Mouse (Mus musculus): ENCODE measurements around the gene Rhot1. TPM values are rescaled to one million over a fixed set of nuclear protein-coding genes. Genes with fewer than 3 reads are reported as not detected.

Rhot1 gene
- polyA plus RNA-seq, 1 experiment from 2014 or later, result 78.6 TPM

DNA sequence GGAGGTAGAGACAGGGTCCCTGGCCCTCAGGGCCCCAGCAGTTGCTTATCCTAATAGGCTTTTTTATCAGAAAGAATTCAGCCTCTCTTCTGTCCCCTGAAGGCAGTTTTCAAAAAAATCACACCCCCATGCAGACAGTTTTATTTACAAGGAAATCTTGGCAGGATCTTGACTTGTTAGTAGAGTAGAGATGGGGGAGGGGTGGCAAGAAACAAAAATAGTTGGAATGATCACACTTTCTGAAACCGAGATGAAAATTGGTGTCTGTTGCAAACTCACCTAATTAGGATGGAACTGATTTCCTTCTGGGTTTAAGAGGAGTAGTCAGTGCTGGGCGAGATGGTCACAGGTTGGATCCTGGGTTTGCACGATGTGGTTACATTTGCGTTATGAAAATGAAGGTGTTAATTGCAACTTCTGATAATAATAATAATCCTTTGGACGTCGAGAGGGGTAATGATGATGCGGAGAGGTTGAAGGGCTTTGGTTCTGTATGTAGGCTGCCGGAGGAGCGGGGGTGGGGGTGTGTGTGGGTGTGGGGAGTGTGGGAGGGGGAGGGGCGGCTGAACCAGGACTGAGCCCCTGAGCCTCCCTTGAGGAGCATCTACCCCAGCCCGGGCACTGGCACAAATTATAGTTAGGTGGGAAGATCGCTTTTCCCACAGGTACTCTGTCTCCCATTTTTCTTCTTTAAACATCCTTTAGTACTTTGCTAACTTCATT is 90.9 kb downstream of the Rhot1 start:
- 2% methylated on average over 12 of the region's 12 CpGs for WGBS
- H3K4me1 ChIP-seq, result peaks cover 62% of the 10 kb centered on the region
- no peak overlapping the region for H3K9ac ChIP-seq (replicated peaks)
- peak overlapping the region; percentile 84 for H3K27ac ChIP-seq (replicated peaks)
- no peaks in the 10 kb centered on the region for H3K9me3 ChIP-seq
- H3K27me3 ChIP-seq, result no peaks in the 10 kb centered on the region
- no peaks in the 10 kb centered on the region for H3K36me3 ChIP-seq
- peak overlapping the region; percentile 98 for H3K4me2 ChIP-seq (replicated peaks)
- no peak for ATAC-seq (replicated peaks)
- peak overlapping the region; percentile 73 for H3K4me3 ChIP-seq

DNA sequence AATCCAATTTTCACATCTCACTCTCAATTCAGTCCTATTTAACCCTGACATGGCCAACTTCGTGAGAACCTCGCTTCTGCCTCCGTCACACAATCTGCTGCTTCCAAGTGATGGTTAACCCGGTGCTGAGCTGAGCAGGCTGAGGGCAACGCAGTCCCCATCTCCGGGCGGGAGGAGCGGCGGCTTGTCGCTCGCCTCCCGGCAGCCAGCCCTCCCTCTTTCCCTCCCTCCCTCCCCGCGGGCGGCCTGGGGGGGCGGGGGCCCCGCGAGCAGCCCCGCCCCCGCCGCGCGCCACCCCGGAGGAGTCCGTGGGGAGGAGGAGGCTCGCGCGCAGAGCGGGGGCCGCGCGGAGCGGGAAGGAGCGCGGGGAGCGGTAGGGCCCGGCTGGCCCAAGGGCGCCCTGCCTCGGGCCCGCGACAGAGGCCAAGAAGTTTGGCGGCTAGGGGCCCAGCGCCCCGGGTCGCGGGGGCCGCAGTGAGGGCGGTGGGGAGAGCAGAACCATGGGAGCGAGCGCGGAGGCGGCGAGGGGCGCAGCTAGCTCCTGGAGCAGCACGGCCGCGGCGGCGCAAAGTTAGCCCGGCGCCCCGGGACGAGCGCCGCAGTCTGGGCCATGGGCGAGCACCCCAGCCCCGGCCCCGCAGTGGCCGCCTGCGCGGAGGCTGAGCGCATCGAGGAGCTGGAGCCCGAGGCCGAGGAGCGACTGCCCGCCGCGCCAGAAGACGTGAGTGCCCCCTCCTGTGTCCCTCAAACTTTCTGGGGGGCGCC is 91.9 kb downstream of the Rhot1 start, which contains the start of gene Rhbdl3:
Gene Rhbdl3 (plus strand): TSS at position 362 of the 765 bp plus-strand sequence.
- H3K27me3 ChIP-seq, result no peaks in the 10 kb centered on the region
- peak within 1 kb of the TSS; percentile 81 for H3K9ac ChIP-seq (replicated peaks)
- peak within 1 kb of the TSS; percentile 73 for H3K4me3 ChIP-seq
- H3K4me2 ChIP-seq (replicated peaks), result peak within 1 kb of the TSS; percentile 98
- no peaks in the 10 kb centered on the region for H3K36me3 ChIP-seq
- peaks cover 56% of the 10 kb centered on the region for H3K4me1 ChIP-seq
- no peaks in the 10 kb centered on the region for H3K9me3 ChIP-seq
- ATAC-seq (replicated peaks), result peak; percentile 63
- H3K27ac ChIP-seq (replicated peaks), result peak within 1 kb of the TSS; percentile 84
- under 1% methylated on average over 81 of the region's 81 CpGs for WGBS

DNA sequence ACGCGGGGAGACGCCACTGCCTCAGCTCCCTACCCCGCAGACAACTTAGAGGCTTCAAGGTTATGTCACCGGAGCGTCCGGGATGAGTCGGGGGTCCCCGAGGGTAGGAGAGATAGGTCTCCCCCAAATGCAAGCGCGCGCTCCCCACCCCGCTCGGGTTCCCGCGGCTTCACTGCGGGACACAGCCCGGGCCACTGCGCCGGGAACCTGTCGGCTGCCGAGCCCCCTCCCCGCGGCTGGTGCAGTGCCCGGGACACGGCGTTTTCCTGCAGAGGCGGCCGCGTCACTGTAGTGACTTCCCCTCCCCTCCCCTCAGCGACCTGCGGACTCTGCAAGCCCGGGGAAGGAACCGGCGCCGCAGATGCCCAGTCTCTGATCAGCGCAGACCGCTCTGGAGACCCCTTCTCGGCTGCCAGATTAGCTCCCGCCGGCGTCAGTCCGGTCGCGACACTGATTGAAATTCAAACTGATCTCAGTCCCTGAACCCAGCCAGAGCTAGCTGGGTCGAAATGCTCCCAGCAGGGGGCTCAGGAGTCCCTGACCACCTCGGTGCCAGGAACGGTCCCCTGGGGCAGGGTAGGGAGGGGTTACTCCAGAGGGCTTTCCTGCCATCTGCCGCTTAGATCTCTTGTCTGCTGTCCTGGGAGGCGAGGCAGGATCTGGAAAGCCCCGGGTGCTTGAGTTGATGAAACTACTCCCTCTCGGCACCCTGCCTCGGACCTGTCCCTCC is 92.7 kb downstream of the Rhot1 start:
- H3K4me2 ChIP-seq (replicated peaks), result peak overlapping the region; percentile 98
- H3K36me3 ChIP-seq, result no peaks in the 10 kb centered on the region
- under 1% methylated on average over 53 of the region's 53 CpGs for WGBS
- H3K9me3 ChIP-seq, result no peaks in the 10 kb centered on the region
- peak; percentile 35 for ATAC-seq (replicated peaks)
- H3K9ac ChIP-seq (replicated peaks), result peak overlapping the region; percentile 81
- no peaks in the 10 kb centered on the region for H3K27me3 ChIP-seq
- H3K4me1 ChIP-seq, result peaks cover 51% of the 10 kb centered on the region
- peak overlapping the region; percentile 73 for H3K4me3 ChIP-seq
- H3K27ac ChIP-seq (replicated peaks), result peak overlapping the region; percentile 84

DNA sequence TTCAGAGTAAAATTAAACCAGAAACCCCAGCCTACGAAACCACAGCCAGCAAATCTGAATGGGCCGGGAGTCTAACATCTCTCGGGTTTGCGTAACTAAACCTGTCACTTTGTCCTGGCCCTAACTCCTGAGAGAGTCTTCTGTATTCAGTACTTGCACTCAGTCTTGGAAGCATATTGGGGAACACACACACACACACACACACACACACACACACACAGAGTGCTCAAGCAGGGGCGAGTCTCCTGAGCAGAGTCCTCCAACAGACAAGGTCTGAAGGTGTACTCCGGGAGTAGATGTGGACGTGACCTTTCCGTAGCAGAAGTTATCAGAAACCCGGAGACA is 93.2 kb downstream of the Rhot1 start:
- H3K27me3 ChIP-seq, result no peaks in the 10 kb centered on the region
- no peak for ATAC-seq (replicated peaks)

DNA sequence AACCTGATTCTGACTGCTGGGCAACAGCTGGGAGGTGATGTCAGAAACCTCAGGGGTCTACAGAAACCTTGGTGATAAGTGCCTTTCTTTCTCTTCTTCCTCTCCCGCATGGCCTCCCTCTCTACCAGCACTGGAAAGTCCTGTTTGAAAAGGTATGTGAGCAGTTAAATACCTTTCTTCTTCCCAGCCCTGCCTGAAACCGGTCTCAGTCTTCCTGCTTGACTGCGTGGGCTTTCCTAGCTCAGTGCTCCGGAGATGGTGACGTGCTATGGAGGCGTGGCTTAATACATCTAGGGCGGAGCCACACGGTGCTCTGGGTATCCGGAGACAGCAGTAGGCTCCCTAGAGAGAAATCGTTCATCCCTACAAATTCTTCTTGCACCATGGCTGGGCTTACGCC is 93.7 kb downstream of the Rhot1 start:
- Histone ChIP-seq H3K4me1 (peaks cover 51% of the 10 kb centered on the region), H3K36me3 (no peaks in the 10 kb centered on the region), H3K27ac (replicated peaks) (peak overlapping the region; percentile 84), H3K9ac (replicated peaks) (peak overlapping the region; percentile 8), H3K4me3 (peak overlapping the region; percentile 73), H3K4me2 (replicated peaks) (peak overlapping the region; percentile 98), H3K27me3 (no peaks in the 10 kb centered on the region), H3K9me3 (no peaks in the 10 kb centered on the region)
- peak; percentile 82 for ATAC-seq (replicated peaks)
- WGBS, result under 1% methylated on average over 11 of the region's 11 CpGs

More for the DNA sequence above, 93.2 kb downstream of the Rhot1 start:
- H3K36me3 ChIP-seq, result no peaks in the 10 kb centered on the region
- peak overlapping the region; percentile 81 for H3K9ac ChIP-seq (replicated peaks)
- peak overlapping the region; percentile 73 for H3K4me3 ChIP-seq
- H3K4me2 ChIP-seq (replicated peaks), result peak overlapping the region; percentile 98
- H3K9me3 ChIP-seq, result no peaks in the 10 kb centered on the region
- H3K4me1 ChIP-seq, result peaks cover 51% of the 10 kb centered on the region
- peak overlapping the region; percentile 84 for H3K27ac ChIP-seq (replicated peaks)
- WGBS, result under 1% methylated on average over 9 of the region's 9 CpGs

DNA sequence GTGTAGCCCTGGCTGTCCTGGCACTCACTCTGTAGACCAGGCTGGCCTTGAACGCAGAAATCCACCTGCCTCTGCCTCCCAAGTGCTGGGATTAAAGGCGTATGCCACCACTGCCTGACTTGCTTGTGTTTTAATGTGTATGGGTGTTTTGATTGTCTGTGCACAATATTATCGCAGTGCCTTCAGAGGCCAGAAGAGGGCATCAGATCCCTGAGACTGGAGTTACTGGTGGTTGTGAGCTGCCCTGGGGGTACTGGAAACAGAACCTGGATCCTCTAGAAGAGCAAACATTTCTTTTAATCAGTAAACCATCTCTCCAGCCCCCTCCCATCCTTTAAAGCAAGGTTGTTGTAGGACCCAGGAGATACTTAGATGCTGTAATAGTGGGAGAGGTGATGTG is 94.9 kb downstream of the Rhot1 start:
- 85% methylated on average over 3 of the region's 3 CpGs for WGBS
- Histone ChIP-seq H3K36me3 (no peaks in the 10 kb centered on the region), H3K9me3 (no peaks in the 10 kb centered on the region), H3K4me3 (no peak overlapping the region), H3K27ac (replicated peaks) (no peak overlapping the region), H3K27me3 (no peaks in the 10 kb centered on the region), H3K9ac (replicated peaks) (no peak overlapping the region), H3K4me2 (replicated peaks) (no peak overlapping the region), H3K4me1 (peaks cover 49% of the 10 kb centered on the region)
- ATAC-seq (replicated peaks), result no peak

DNA sequence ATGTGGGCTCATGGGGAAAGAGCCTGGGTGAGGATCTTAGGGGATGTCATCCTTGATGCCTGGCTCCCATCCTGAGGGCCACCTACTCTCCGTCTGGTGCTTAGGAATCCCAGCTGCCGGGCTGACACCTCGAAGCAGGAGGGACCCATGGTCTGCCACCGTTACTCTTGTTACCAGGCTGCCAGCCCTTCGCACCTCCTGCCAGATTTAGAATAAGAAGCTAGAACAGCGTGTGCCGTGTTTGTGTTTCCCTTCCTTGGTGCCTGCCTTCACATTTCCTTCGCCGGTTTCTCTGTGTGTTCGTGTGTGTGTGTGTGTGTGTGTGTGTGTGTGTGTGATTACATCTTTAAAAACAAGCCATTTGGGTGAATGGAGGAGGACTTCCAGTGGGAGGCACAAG is 96.0 kb downstream of the Rhot1 start:
- 85% methylated on average over 10 of the region's 10 CpGs for WGBS
- Histone ChIP-seq H3K4me1 (peaks cover 38% of the 10 kb centered on the region), H3K4me2 (replicated peaks) (no peak overlapping the region), H3K9ac (replicated peaks) (no peak overlapping the region), H3K9me3 (no peaks in the 10 kb centered on the region), H3K27ac (replicated peaks) (peak overlapping the region; percentile 28; the same call in 1 of the 2 replicates), H3K27me3 (no peaks in the 10 kb centered on the region), H3K36me3 (no peaks in the 10 kb centered on the region), H3K4me3 (no peak overlapping the region)
- ATAC-seq (replicated peaks), result no peak

DNA sequence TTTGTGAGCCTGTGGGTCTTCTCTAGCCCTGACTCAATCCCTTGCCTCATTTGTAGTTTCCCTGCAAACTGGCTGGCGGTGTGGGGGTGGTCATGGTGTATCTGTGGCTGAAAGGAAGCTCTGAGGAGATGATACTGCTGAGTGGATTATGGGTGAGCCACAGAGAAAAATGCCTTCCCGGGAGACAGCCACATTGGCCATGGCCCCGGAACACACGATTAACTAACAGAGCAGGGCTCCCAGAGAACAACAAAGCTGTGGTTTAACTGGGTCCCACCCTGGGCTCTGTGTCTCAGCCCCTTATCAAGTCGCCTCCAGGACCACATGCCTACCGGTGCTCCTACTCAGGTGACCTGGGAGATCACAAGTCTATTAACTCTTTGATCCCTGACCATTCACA is 99.7 kb downstream of the Rhot1 start:
- Histone ChIP-seq H3K4me3 (no peak overlapping the region), H3K4me1 (peaks cover 37% of the 10 kb centered on the region), H3K27ac (replicated peaks) (no peak overlapping the region), H3K36me3 (no peaks in the 10 kb centered on the region), H3K4me2 (replicated peaks) (no peak overlapping the region), H3K27me3 (no peaks in the 10 kb centered on the region), H3K9ac (replicated peaks) (no peak overlapping the region), H3K9me3 (no peaks in the 10 kb centered on the region)
- 70% methylated on average over 6 of the region's 6 CpGs for WGBS
- ATAC-seq (replicated peaks), result no peak

DNA sequence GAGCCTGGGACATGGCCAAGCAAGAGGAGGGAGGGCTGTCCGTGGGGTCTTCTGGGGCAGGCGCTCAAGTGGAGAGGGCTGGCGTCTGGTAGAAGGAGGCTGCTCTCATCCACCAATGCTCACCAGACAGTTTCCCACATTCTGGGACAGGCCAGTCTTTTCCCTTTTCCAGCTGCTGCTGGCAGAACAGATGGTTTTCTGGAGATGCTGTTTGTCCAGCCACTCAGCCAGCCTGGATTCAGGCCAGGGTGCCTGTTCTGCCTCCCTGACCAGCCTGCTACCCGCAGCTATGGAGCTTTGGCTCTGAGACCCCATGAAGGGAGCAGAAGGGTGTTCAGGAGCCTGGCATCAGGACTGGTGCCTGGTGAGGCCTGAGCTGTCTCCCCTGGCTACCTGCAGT is 102.5 kb downstream of the Rhot1 start:
- Histone ChIP-seq H3K36me3 (no peaks in the 10 kb centered on the region), H3K27me3 (no peaks in the 10 kb centered on the region), H3K4me1 (peaks cover 51% of the 10 kb centered on the region), H3K4me2 (replicated peaks) (no peak overlapping the region), H3K9ac (replicated peaks) (no peak overlapping the region), H3K9me3 (no peaks in the 10 kb centered on the region), H3K4me3 (no peak overlapping the region), H3K27ac (replicated peaks) (peak overlapping the region; percentile 82)
- WGBS, result 19% methylated on average over 4 of the region's 4 CpGs
- 0 out of 2 replicates have a peak, but pooled peaks have one; percentile 20 for ATAC-seq (replicated peaks)

DNA sequence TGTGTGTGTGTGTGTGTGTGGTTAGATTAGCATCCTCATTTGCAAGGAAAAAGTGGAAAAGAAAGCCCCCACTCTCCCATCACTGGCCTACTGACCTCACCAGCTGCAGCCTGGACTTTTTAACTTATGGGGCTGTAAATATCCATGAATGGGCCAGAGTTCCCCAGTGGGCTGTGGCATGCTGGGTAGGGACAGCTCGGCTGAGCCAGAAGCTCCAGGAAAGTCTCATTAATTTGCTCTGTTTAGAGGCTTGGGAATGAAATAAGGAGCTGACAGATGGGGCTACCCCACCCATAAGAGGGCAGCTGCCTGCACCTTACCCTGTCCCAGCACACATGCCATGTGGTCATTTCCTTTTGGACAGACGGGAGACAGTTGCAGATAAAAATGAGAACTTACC is 103.2 kb downstream of the Rhot1 start:
- H3K4me1 ChIP-seq, result peaks cover 56% of the 10 kb centered on the region
- no peak for ATAC-seq (replicated peaks)

DNA sequence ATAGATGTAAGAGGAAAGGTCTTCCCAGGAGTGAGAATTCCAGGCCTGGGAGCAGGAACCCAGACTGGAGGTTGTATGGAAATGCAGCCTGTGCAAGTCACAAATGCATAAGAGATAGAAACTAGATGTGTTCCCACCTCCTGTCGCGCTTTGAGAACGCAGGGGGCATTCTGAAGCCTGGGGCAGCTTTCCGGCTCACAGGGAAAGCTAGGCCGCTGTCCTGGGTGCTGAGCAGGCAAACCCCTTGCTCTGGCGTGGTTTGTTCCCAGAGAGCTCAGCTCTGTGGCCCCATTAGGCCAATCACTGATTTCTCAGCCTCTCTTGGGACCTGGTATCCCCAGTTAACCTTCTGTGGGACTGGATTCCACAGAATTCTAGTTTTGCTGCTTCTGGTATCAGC is 103.7 kb downstream of the Rhot1 start:
- no peaks in the 10 kb centered on the region for H3K36me3 ChIP-seq
- H3K9ac ChIP-seq (replicated peaks), result no peak overlapping the region
- H3K9me3 ChIP-seq, result no peaks in the 10 kb centered on the region
- no peak for ATAC-seq (replicated peaks)
- WGBS, result 19% methylated on average over 6 of the region's 6 CpGs
- no peak overlapping the region for H3K4me3 ChIP-seq
- peak overlapping the region; percentile 82 for H3K27ac ChIP-seq (replicated peaks)
- no peaks in the 10 kb centered on the region for H3K27me3 ChIP-seq
- no peak overlapping the region for H3K4me2 ChIP-seq (replicated peaks)
- peaks cover 56% of the 10 kb centered on the region for H3K4me1 ChIP-seq

More for the DNA sequence above, 103.2 kb downstream of the Rhot1 start:
- H3K36me3 ChIP-seq, result no peaks in the 10 kb centered on the region
- H3K27ac ChIP-seq (replicated peaks), result peak overlapping the region; percentile 82
- no peaks in the 10 kb centered on the region for H3K27me3 ChIP-seq
- no peak overlapping the region for H3K4me2 ChIP-seq (replicated peaks)
- no peaks in the 10 kb centered on the region for H3K9me3 ChIP-seq
- 16% methylated on average over 2 of the region's 2 CpGs for WGBS
- no peak overlapping the region for H3K9ac ChIP-seq (replicated peaks)
- no peak overlapping the region for H3K4me3 ChIP-seq

DNA sequence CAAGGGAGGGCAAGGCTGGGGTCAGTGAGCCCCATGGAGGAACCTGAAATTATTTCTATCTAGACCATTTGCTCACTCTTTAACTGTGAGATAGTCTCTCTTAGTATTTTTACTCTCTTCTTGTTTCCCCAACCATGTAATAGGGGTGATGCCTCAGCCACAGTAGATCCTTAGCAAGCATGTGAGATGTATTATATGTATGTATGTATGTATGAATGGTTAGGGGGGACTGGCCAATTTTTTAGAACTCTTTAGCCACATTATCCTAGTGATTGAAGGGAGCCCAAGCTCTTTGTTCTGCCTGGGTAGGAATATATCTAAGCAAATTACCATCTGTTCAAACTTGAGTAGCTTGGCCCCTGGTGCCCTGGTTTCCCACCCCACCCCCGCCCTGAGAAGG is 104.6 kb downstream of the Rhot1 start:
- H3K9ac ChIP-seq (replicated peaks), result no peak overlapping the region
- WGBS, result 63% methylated on average over 1 of the region's 1 CpGs
- no peak for ATAC-seq (replicated peaks)
- no peaks in the 10 kb centered on the region for H3K27me3 ChIP-seq
- no peaks in the 10 kb centered on the region for H3K9me3 ChIP-seq
- H3K4me2 ChIP-seq (replicated peaks), result no peak overlapping the region
- H3K27ac ChIP-seq (replicated peaks), result peak overlapping the region; percentile 82
- H3K4me3 ChIP-seq, result no peak overlapping the region
- H3K4me1 ChIP-seq, result peaks cover 58% of the 10 kb centered on the region
- no peaks in the 10 kb centered on the region for H3K36me3 ChIP-seq
